30 mouse cellular contexts compared by ENCODE assay signal in genomic region chr12:110578333-110578732, GRCm38 (mm10).
"Had no signal": no experiment of that assay in that cellular context is flagged by ENCODE, and none has a peak within 500 bp of the region (broad histone marks: within the 10 kb centered on the region; RNA-seq: fewer than 3 reads in every experiment).

No protein-coding gene starts in this region.

- H3K9me3 ChIP-seq: limb, embryonic 10.5 days; limb, embryonic 12.5 days; limb, embryonic 13.5 days; limb, embryonic 15.5 days; liver, embryonic 12.5 days; liver, embryonic 13.5 days; liver, embryonic 15.5 days; lung, embryonic 15.5 days; megakaryocyte, embryonic 14.5 days; midbrain, embryonic 10.5 days; midbrain, embryonic 12.5 days; midbrain, embryonic 13.5 days; midbrain, embryonic 15.5 days had no signal

- H3K4me1 ChIP-seq: limb, embryonic 10.5 days; limb, embryonic 12.5 days; limb, embryonic 13.5 days; limb, embryonic 15.5 days; liver, embryonic 12.5 days; liver, embryonic 13.5 days; liver, embryonic 15.5 days; lung, embryonic 15.5 days; megakaryocyte, embryonic 14.5 days; midbrain, embryonic 10.5 days; midbrain, embryonic 12.5 days; midbrain, embryonic 13.5 days; midbrain, embryonic 15.5 days had no signal

- DNase-seq: left cerebral cortex, postnatal 4 days; liver; liver, embryonic 13.5 days; liver, postnatal 0 days; lung, adult 18-20 months; lung, adult 2 months; lung, embryonic 14.5 days; lung, postnatal 10 days; lung, postnatal 14 days; lung, postnatal 36 days; lung, postnatal 4 days; midbrain, embryonic 14.5 days had no signal

- H3K27ac ChIP-seq: left cerebral cortex, adult 2 months; limb, embryonic 10.5 days; limb, embryonic 12.5 days; limb, embryonic 13.5 days; limb, embryonic 15.5 days; liver, embryonic 12.5 days; liver, embryonic 13.5 days; liver, embryonic 14.5 days; liver, embryonic 15.5 days; lung, embryonic 15.5 days; macrophage; midbrain, embryonic 10.5 days; midbrain, embryonic 12.5 days; midbrain, embryonic 13.5 days; midbrain, embryonic 15.5 days had no signal

- H3K4me3 ChIP-seq: left cerebral cortex, adult 2 months; limb, embryonic 10.5 days; limb, embryonic 12.5 days; limb, embryonic 13.5 days; limb, embryonic 15.5 days; liver, embryonic 12.5 days; liver, embryonic 13.5 days; liver, embryonic 15.5 days; lung, embryonic 15.5 days; megakaryocyte, embryonic 14.5 days; midbrain, embryonic 10.5 days; midbrain, embryonic 12.5 days; midbrain, embryonic 13.5 days; midbrain, embryonic 15.5 days; myocyte had no signal

- H3K4me2 ChIP-seq: limb, embryonic 12.5 days; limb, embryonic 13.5 days; limb, embryonic 15.5 days; liver, embryonic 11.5 days; liver, embryonic 12.5 days; liver, embryonic 13.5 days; liver, embryonic 15.5 days; lung, embryonic 14.5 days; lung, embryonic 15.5 days; midbrain, embryonic 12.5 days; midbrain, embryonic 13.5 days; midbrain, embryonic 15.5 days had no signal

- H3K27me3 ChIP-seq: limb, embryonic 12.5 days; limb, embryonic 13.5 days; limb, embryonic 15.5 days; liver, embryonic 12.5 days; liver, embryonic 13.5 days; liver, embryonic 15.5 days; lung, embryonic 15.5 days; megakaryocyte, embryonic 14.5 days; midbrain, embryonic 12.5 days; midbrain, embryonic 13.5 days; midbrain, embryonic 15.5 days had no signal

- H3K9ac ChIP-seq: limb, embryonic 12.5 days; limb, embryonic 13.5 days; limb, embryonic 15.5 days; liver, embryonic 12.5 days; liver, embryonic 13.5 days; liver, embryonic 14.5 days; liver, embryonic 15.5 days; liver, postnatal 0 days; lung, embryonic 14.5 days; lung, embryonic 15.5 days; midbrain, embryonic 12.5 days; midbrain, embryonic 13.5 days; midbrain, embryonic 15.5 days had no signal

- ATAC-seq: liver, embryonic 12.5 days; liver, postnatal 0 days; lung, postnatal 0 days; midbrain, embryonic 13.5 days; midbrain, embryonic 15.5 days had no signal
